Mouse (Mus musculus) heart, adult 2 months (tissue): ENCODE measurements at regions not wholly inside any gene's neighbourhood (a gene's known extent, or its start where the extent isn't known, plus 50 kb on each side); places are given as distances from the start of the nearest gene placed in this dataset.

Experiments used
- CTCF ChIP-seq: fragments of 200-600 bp; IDR thresholded peaks from 2 replicates; pipeline ENCODE4 v1.8.1; 2022; ENCODE audit warnings: antibody characterized with exemption, mild to moderate bottlenecking, moderate library complexity
- EP300 ChIP-seq: fragments of 200-500 bp; IDR thresholded peaks from 2 replicates; pipeline ENCODE4 v1.6.1; 2011; ENCODE audit warnings: low read depth, low read length, control low read depth; ENCODE audit not compliant: insufficient read depth
- POLR2A ChIP-seq: fragments of 200-500 bp; IDR thresholded peaks from 2 replicates; pipeline ENCODE4 v1.6.1; 2011; ENCODE audit warnings: mild to moderate bottlenecking, low read depth, low read length, control low read depth; ENCODE audit not compliant: insufficient read depth

GRCm38 (mm10) chr6:147861116-147861515 is 185.9 kb upstream of the Far2 start:
- TF ChIP-seq POLR2A (no peak), CTCF (no peak), EP300 (no peak)
